Mouse (Mus musculus): ENCODE results near the gene Mavs.

DNA sequence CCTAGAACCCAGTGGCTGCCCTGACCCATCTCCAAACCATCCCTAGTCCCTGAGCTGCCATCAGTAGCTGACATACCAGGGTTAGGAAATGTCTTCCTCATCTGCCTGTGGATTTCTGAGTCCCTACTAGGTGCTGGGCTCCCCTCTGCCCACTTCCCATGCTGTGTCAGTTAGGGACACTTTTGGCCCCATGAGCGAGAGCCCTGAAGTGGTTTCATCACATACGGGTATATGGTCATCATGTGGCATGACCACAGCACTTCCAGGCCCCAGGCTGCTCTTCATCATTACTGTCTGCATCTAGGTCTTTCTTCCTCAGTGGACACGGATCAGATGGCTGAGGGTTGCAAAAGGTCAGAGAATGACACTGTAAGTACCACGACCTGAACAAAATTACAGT is 27.1 kb upstream of the Mavs start, which contains the start of gene Ap5s1:
- no peak for TF ChIP-seq CTCF (IDR thresholded peaks at IDR 0.05; ENCODE audit: low read depth, low read length)
- TF ChIP-seq TAL1 (conservative IDR thresholded peaks at IDR 0.05; ENCODE audit: low read depth, low read length), result no peak
- TF ChIP-seq POLR2AphosphoS5 (IDR thresholded peaks at IDR 0.05; ENCODE audit: insufficient replicate concordance, low read depth, low read length), result no peak
- no peak for TF ChIP-seq GATA2 (IDR thresholded peaks at IDR 0.05; ENCODE audit: borderline replicate concordance, low read depth, low read length)
- no peak for TF ChIP-seq GATA1 (IDR thresholded peaks at IDR 0.05; ENCODE audit: borderline replicate concordance, low read length)

All from G1E (cell line).